Mouse (Mus musculus) urinary bladder, postnatal 14 days (tissue): ENCODE data around the gene Pibf1.

Experiments
- DNase-seq: peaks from one replicate; pipeline ENCODE4 v3.0.0; 2021; ENCODE audit warnings: low spot score

Gene Pibf1

GRCm38 (mm10) chr14:99099267-99099966, at the start of gene Pibf1, which contains the start of gene Dis3:
Gene Pibf1, plus strand, starts transcription at chr14:99099424.
Gene Dis3, minus strand, starts transcription at chr14:99099770.
- peak; percentile 99 for DNase-seq

DNA sequence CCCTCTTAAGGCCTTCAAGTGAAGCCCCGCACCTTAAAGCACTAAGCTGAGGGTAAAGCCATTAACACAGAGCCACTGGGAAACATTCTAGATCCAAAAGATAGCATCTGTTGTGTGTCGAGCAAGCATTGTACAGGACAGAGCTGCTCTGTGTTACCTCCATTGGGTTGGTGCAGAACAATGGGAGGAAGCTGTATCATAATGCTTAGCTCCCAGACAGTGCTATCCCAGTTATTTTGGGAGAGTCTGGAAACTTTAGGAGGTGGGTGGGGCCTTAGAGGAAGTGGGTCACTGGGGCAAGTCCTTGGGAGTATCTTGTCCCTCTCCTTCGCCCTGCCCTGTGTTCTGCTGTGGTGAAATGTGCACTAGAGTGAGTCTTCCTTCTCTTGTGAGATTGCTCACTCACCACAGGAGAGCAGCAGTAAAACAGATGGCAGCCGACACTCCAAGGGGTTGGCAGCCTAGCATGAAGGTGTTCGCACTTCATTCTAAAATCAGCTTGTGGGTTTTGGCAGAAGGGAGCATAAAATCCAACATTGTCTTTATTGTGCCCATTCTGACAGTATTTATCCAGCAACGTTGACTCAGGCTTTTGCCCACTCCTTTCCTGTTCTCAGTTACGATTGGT, 40.2 kb upstream of the Pibf1 start:
- no peak for DNase-seq

DNA sequence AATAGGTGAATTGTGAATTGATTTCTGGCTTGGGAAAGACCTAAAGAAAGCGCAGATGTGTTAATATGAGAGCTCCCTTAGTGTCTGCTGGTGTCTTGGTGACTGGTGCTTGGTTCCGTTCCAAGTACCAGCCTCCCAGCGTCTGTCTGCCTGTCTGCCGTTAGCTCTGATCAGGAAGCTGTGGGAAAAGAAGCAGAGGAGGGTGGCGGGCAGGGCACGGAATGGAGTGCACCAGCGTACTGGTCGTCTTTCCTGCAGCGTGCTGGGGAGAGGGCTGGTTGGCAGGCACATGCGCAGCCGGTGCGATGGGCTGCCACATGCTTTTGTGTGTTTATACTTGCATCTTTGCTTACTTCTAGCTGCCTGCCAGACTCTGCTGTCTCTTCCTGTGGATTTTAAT, 38.6 kb upstream of the Pibf1 start:
- DNase-seq, result no peak

- DNase-seq, result no peak
Measured at GRCm38 (mm10) chr14:99063091-99063490, 36.1 kb upstream of the Pibf1 start.

DNA sequence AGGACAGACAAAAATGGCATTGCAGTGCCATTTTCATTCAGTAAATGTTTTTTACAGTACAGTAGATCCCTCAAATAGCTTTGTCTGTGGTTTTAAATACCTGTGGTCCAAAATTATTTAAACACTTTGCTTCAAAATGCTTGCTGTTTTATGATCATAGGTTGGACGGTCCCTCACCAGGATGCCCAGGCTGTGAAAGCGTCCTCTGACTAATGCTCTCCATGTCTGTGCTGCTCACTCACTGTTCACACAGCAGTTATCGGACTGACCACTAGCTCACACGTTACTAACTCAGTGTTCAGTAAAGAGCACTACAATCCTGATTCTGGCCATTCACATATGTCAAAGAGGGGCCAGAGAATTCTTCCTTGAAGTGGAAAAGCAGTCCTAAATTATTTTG, 28.1 kb upstream of the Pibf1 start:
- no peak for DNase-seq

DNA sequence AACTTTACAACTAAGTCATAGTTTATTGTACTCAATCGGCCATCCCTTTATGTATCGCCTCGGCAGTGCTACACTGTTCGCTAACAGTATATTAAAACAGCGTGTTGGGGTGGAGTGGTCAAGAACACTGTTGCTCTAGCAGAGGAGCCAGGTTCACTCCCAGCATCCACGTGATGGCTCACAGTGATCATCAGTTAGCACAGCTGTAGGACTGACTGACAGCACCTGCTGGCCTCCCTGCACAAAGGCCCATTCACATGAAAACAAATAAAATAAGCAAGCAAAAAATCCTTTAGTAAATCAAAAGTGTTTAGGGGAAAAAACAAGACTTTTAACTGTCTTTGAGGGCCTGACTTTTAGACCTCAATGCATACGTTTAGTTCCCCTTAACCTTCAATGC, 10.3 kb upstream of the Pibf1 start:
- no peak for DNase-seq

GRCm38 (mm10) chr14:99099967-99100587, 853 bp downstream of the Pibf1 start:
- DNase-seq, result no peak

DNA sequence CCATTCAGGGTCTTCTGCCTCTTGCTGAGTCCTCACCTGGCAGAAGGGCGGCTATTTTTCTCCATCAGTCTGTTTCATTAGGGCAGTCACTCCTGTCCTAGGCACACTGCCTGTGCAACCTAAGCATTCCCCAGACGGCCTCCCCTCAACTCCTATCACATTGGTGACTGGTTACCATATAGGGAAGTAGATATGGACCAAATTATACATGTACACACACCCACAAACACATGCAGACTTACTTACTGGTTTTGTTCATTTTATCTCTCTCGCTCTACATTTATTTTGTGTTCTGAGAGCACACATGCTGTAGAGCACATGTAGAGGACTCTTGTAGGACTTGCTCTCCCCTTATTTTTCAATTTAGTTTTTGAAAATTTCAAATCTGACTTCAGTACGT, 3.8 kb downstream of the Pibf1 start:
- no peak for DNase-seq

DNA sequence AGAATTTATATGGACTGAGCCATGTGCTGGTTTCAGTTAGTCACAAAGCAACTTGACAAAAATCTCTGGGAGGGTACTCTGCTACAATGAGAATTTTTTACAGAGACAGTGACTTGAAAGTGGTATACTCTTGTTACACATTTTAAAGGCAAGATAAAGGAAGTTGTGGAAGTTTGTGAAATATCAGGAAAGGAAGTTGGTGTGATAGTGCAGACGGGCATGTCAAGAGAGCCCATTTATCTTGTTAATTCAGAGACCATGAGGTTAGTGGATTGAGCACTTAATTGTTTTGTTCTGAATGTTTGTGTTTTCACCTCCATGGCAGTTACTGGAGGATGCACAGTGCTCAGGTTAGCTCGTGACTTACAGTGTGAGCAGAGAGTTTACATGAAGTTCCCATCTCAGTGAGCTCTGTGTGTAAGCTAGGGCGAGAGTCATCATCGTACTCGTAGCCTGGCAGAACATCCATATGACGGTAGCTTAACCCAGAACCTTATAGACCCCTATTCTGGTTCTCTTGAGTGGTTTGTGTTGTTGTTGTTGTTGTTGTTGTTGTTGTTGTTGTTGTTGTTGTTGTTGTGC, 5.4 kb downstream of the Pibf1 start:
- no peak for DNase-seq

DNA sequence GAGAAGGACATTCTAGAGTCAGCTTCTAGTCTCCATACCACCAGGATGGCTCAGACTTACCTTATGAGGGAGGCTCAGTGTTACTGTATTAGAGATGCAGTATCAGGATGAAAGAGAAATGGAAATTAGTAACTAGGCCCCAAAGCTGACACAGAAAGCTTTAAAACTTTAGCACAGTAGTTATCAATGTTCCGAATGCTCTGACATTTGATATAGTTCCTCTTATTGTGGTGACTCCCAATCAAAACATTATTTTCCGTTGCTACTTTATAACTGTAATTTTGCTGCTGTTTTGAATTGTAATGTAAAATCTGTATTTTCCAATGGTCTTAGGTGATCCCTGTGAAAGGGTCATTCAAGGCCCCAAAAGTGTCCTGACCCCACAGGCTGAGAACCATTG, 7.4 kb downstream of the Pibf1 start:
- no peak for DNase-seq

DNA sequence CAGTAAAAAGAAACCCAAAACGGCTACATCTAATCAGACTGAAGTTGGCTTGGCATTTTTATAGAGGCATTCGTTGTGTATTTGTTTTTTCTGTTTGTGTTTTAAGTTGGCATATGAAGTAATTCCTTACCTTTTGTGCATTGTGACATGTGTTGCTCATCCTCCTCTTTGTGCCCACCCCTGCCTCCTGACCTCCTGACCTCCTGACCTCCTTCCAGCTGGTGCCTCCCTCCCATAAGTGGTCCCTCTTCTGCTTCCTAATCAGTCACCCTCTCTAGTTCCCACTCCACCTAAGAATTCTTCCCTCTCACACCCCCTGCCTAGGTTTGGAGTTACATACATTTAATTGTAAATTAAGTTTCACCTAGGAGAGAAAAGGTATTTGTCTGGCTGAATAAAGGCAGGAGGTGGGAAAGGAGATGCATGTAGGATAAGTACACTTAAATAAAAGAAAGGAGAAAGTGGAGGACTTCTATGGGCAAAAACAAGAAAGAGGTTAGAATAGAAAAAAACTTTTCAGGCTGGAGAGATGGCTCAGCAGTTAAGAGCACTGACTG, 8.5 kb downstream of the Pibf1 start:
- no peak for DNase-seq

- DNase-seq, result no peak
Measured at GRCm38 (mm10) chr14:99108762-99109161, 9.5 kb downstream of the Pibf1 start.

DNA sequence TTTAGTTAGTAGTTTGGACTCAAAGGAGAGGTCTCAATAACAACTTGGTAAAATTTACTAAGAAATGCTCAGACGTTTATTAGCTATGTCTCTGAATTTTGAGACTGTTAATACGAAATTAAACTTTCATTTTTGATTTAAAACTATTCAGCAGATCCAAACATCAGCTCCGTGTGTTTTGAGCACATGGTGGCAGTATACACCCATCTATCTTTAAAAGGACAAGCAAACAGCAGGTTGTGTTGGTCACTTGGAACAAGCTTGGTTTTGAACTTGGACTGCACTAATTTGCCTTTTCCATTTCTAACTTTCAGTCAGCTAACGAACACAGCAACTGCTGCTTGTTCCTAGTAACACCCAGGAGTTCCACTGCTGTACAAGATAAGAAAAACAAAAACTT, 18.4 kb downstream of the Pibf1 start:
- DNase-seq, result no peak

- no peak for DNase-seq
Measured at GRCm38 (mm10) chr14:99121584-99122339, 22.5 kb downstream of the Pibf1 start.

DNA sequence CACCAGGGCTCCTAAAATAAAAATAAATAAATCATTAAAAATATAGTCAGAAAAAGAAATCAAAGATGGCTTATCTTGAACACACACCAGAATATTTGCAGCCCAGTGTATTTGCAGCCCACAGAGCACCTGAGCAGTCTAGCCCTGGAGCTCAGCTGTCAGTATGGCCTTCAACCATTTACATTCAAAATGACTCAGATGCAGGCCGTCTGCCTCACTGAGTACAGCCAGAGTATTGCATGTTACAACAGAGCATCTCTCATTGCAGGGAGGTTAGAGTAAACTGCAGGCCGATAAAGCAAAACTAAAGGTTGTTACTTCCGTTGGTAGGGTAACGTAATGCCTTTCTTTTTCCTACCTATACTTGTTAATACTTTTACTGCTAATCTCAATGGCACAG, 24.9 kb downstream of the Pibf1 start:
- no peak for DNase-seq

GRCm38 (mm10) chr14:99126713-99127112, 27.5 kb downstream of the Pibf1 start:
- DNase-seq, result peak; percentile 11

GRCm38 (mm10) chr14:99127509-99127908, 28.3 kb downstream of the Pibf1 start:
- no peak for DNase-seq

DNA sequence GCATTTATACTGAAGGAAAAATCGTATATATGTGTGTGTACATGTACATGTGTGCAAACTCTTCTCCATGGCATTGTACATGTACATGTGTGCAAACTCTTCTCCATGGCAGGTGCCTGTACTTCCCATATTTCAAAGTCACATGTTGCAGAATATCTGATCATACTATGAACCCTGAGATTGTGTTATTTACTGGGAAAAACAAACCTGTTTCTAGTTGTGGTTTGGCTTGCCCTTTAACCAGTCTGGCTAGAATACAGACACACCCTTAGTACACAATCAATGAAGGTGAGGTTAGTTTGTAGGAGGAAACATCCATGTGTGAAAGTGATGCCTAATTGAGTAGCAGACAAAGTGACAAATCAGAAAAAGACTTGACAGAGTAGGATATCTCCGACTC, 29.8 kb downstream of the Pibf1 start:
- no peak for DNase-seq

DNA sequence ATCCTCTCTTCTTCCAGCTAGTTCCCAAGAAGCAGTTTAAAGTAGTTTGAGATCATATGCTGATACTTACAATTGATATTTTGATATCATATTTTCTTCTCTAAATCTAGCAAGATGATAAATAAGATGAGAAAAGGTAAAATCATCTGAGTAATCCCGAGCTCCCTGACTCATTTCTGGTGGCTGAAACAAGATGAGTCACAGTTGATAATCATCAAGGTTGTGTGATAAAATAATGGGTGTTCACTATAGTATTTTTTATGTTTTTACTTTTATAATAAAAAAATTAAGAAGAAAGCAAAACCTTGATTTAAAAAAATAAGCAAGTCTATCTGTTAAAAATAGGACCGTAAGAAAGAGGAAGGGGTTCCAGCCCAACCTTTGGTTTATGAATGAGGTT, 34.8 kb downstream of the Pibf1 start:
- DNase-seq, result no peak

- no peak for DNase-seq
Measured at GRCm38 (mm10) chr14:99135761-99136160, 36.5 kb downstream of the Pibf1 start.

DNA sequence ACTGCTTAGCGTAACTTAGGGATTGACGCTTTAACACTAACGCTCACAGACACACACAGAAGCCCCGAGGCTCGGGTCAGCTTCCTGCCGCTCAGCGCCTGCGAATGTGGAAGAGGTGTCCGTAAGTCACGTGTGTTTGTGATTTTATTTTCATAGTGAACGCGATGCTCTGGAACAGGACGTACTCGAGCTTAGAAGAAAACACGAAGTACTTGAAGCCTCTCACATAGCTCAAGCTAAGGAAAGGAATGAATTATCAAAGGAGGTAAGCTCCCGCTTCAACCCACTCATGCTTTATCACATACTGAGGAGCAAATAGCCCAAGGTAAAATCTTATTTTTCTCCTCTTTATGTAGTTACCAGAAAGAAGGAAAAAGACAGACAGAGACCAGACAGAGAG, 37.1 kb downstream of the Pibf1 start:
- no peak for DNase-seq

DNA sequence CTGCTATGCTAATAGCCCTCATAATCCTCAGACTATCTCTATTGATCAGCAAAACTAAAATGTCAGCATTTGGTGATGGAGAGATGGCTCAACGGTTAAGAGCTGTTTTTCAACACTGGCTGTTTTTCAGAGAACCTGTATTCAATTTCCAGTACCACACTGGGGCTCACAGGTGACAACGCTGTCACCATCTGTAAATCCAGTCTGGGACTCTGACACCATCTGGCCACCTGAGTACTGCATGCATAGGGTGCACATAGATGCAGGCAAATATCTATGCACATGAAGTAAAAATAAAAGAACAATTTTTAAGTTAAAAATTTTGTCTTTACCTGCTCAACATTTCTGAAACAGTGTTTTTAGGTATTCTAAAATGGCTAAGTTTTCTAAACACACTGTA, 40.8 kb downstream of the Pibf1 start:
- no peak for DNase-seq
